In genomic region chr12:76372046-76372445, GRCm38 (mm10) we compare ENCODE assay signal across 9 mouse cellular contexts. TPM values are rescaled to one million over a fixed set of nuclear protein-coding genes. Genes with fewer than 3 reads are reported as not detected.
DNase-seq lines count a peak whose midpoint lies in the region; ATAC-seq and TF ChIP-seq lines count a peak whose summit lies in the region.
"Had no signal": no experiment of that assay in that cellular context is flagged by ENCODE, and none has a peak within 500 bp of the region (broad histone marks: within the 10 kb centered on the region; RNA-seq: fewer than 3 reads in every experiment).

No protein-coding gene starts in this region.

- TF ChIP-seq CTCF in layer of hippocampus, adult 2 months (conservative IDR thresholded peaks at IDR 0.05) = no peak
- TF ChIP-seq CTCF in intestine, postnatal 0 days (IDR thresholded peaks at IDR 0.05; ENCODE audit: low read depth) = no peak

- ATAC-seq in embryonic facial prominence, embryonic 12.5 days (ENCODE audit: insufficient number of reproducible peaks, insufficient read depth, low FRiP score, low TSS enrichment) = no peak
- ATAC-seq in intestine, postnatal 0 days = no peak
- no peak for ATAC-seq in neural tube, embryonic 13.5 days (ENCODE audit: low read depth)

- no peaks in the 10 kb centered on the region for H3K27me3 ChIP-seq in embryonic facial prominence, embryonic 12.5 days
- H3K27me3 ChIP-seq in intestine, postnatal 0 days (replicated peaks; ENCODE audit: control insufficient read depth, insufficient read depth, low read length) = no peaks in the 10 kb centered on the region
- no peaks in the 10 kb centered on the region for H3K27me3 ChIP-seq in neural tube, embryonic 13.5 days

- DNase-seq in layer of hippocampus, adult 2 months (ENCODE audit: low spot score in 2 of 2) = no peak
- no peak for DNase-seq in layer of hippocampus, postnatal 36 days
- DNase-seq in ovary, postnatal 10 days (ENCODE audit: low spot score) = no peak
- DNase-seq in thymus, adult 18-20 months = no peak
- DNase-seq in adrenal gland, adult 18-20 months (ENCODE audit: low spot score in 2 of 2) = no peak
- DNase-seq: adrenal gland, adult 8-10 months had no signal

- peak overlapping the region; percentile 90 for H3K4me3 ChIP-seq in layer of hippocampus, adult 2 months
- H3K4me3 ChIP-seq in embryonic facial prominence, embryonic 12.5 days = peak overlapping the region; percentile 75
- H3K4me3 ChIP-seq in intestine, postnatal 0 days (ENCODE audit: low read depth, low read length) = peak overlapping the region; percentile 97
- H3K4me3 ChIP-seq in neural tube, embryonic 13.5 days = peak overlapping the region; percentile 84

- peak overlapping the region; percentile 81 for H3K4me2 ChIP-seq in embryonic facial prominence, embryonic 12.5 days (replicated peaks)
- peak overlapping the region; percentile 75 for H3K4me2 ChIP-seq in intestine, postnatal 0 days (replicated peaks; ENCODE audit: low read depth)
- H3K4me2 ChIP-seq in neural tube, embryonic 13.5 days = peak overlapping the region; percentile 86

- H3K9me3 ChIP-seq in embryonic facial prominence, embryonic 12.5 days = no peaks in the 10 kb centered on the region
- no peaks in the 10 kb centered on the region for H3K9me3 ChIP-seq in intestine, postnatal 0 days (ENCODE audit: control insufficient read depth)
- no peaks in the 10 kb centered on the region for H3K9me3 ChIP-seq in neural tube, embryonic 13.5 days

- peak overlapping the region; percentile 99 for H3K27ac ChIP-seq in layer of hippocampus, adult 2 months
- no peak overlapping the region for H3K27ac ChIP-seq in embryonic facial prominence, embryonic 12.5 days
- H3K27ac ChIP-seq in intestine, postnatal 0 days (ENCODE audit: low read depth, low read length) = no peak overlapping the region
- no peak overlapping the region for H3K27ac ChIP-seq in neural tube, embryonic 13.5 days (replicated peaks)

- WGBS in embryonic facial prominence, embryonic 12.5 days = 44% methylated on average over 7 of the region's 7 CpGs
- WGBS in intestine, postnatal 0 days = 34% methylated on average over 7 of the region's 7 CpGs
- WGBS in neural tube, embryonic 13.5 days = 43% methylated on average over 7 of the region's 7 CpGs

- H3K9ac ChIP-seq in embryonic facial prominence, embryonic 12.5 days = 0 out of 2 replicates have a peak overlapping the region, but pooled peaks have one; percentile 97
- peak overlapping the region; percentile 96; the same call in 1 of the 2 replicates for H3K9ac ChIP-seq in intestine, postnatal 0 days (ENCODE audit: low read depth, low read length)
- peak overlapping the region; percentile 97; the same call in 1 of the 2 replicates for H3K9ac ChIP-seq in neural tube, embryonic 13.5 days

- no peaks in the 10 kb centered on the region for H3K36me3 ChIP-seq in embryonic facial prominence, embryonic 12.5 days
- no peaks in the 10 kb centered on the region for H3K36me3 ChIP-seq in intestine, postnatal 0 days (ENCODE audit: control insufficient read depth, insufficient read depth)
- H3K36me3 ChIP-seq in neural tube, embryonic 13.5 days = no peaks in the 10 kb centered on the region

- H3K4me1 ChIP-seq in embryonic facial prominence, embryonic 12.5 days = peaks cover 35% of the 10 kb centered on the region
- H3K4me1 ChIP-seq in intestine, postnatal 0 days (replicated peaks; ENCODE audit: control insufficient read depth, insufficient read depth, low read length) = peaks cover 6% of the 10 kb centered on the region; the same call in 1 of the 2 replicates
- H3K4me1 ChIP-seq in neural tube, embryonic 13.5 days (replicated peaks) = peaks cover 42% of the 10 kb centered on the region

RNA-seq across cellular contexts. Expression of gene Zbtb1, which starts 2.0 kb away (rescaled TPM):
- 1 to 10 TPM; 7.2 to 8.3 TPM for total RNA-seq in layer of hippocampus, adult 2 months (2021)
- 1 to 10 TPM; 7.3 to 8.7 TPM for total RNA-seq in layer of hippocampus, postnatal 36 days (2021)
- polyA plus RNA-seq in embryonic facial prominence, embryonic 12.5 days (2016; fragmentation: Nextera tagmentation; extraction: Ambion mirVana) = 11.0 and 11.7 TPM in 2 replicates
- polyA plus RNA-seq in intestine, postnatal 0 days (2015; fragmentation: Nextera tagmentation; extraction: Ambion mirVana) = 3.3 and 3.4 TPM in 2 replicates
- 4.7 and 5.1 TPM in 2 replicates for polyA plus RNA-seq in neural tube, embryonic 13.5 days (2015; fragmentation: Nextera tagmentation; extraction: Ambion mirVana)
- 1 to 10 TPM; 4.1 to 4.7 TPM for total RNA-seq in adrenal gland, adult 18-20 months (2021)

RNA-seq across cellular contexts. Expression of gene Zbtb25, which starts 2.6 kb away (rescaled TPM):
- 10 to 100 TPM; 17.6 to 23.6 TPM for total RNA-seq in layer of hippocampus, adult 2 months (2021)
- 10 to 100 TPM; 15.7 to 22.1 TPM for total RNA-seq in layer of hippocampus, postnatal 36 days (2021)
- polyA plus RNA-seq in embryonic facial prominence, embryonic 12.5 days (2016; fragmentation: Nextera tagmentation; extraction: Ambion mirVana) = 20.6 and 22.4 TPM in 2 replicates
- polyA plus RNA-seq in intestine, postnatal 0 days (2015; fragmentation: Nextera tagmentation; extraction: Ambion mirVana) = 4.3 and 5.2 TPM in 2 replicates
- polyA plus RNA-seq in neural tube, embryonic 13.5 days (2015; fragmentation: Nextera tagmentation; extraction: Ambion mirVana) = 15.6 and 18.2 TPM in 2 replicates
- total RNA-seq in adrenal gland, adult 18-20 months (2021) = 1 to 10 TPM; 5.9 to 6.1 TPM

RNA-seq across cellular contexts. Expression of gene Hspa2, which starts 31.9 kb away (rescaled TPM):
- 100 to 1,000 TPM; 114 to 117 TPM for total RNA-seq in layer of hippocampus, adult 2 months (2021)
- total RNA-seq in layer of hippocampus, postnatal 36 days (2021) = 100 to 1,000 TPM; 109 to 116 TPM
- polyA plus RNA-seq in embryonic facial prominence, embryonic 12.5 days (2016; fragmentation: Nextera tagmentation; extraction: Ambion mirVana) = 4.4 and 5.6 TPM in 2 replicates
- 16.9 and 23.5 TPM in 2 replicates for polyA plus RNA-seq in intestine, postnatal 0 days (2015; fragmentation: Nextera tagmentation; extraction: Ambion mirVana)
- polyA plus RNA-seq in neural tube, embryonic 13.5 days (2015; fragmentation: Nextera tagmentation; extraction: Ambion mirVana) = 4.6 and 6.1 TPM in 2 replicates
- total RNA-seq in adrenal gland, adult 18-20 months (2021) = 10 to 100 TPM; 18.9 to 20.6 TPM

RNA-seq across cellular contexts. Expression of gene Ppp1r36, which starts 45.3 kb away (rescaled TPM):
- total RNA-seq in layer of hippocampus, adult 2 months (2021) = 1 to 10 TPM; 1.9 TPM
- 1 to 10 TPM; 1.7 to 1.8 TPM for total RNA-seq in layer of hippocampus, postnatal 36 days (2021)
- 2.0 and 2.1 TPM in 2 replicates for polyA plus RNA-seq in embryonic facial prominence, embryonic 12.5 days (2016; fragmentation: Nextera tagmentation; extraction: Ambion mirVana)
- polyA plus RNA-seq in intestine, postnatal 0 days (2015; fragmentation: Nextera tagmentation; extraction: Ambion mirVana) = 0.90 and 1.1 TPM in 2 replicates
- polyA plus RNA-seq in neural tube, embryonic 13.5 days (2015; fragmentation: Nextera tagmentation; extraction: Ambion mirVana) = 0.17 and 1.2 TPM in 2 replicates
- total RNA-seq in adrenal gland, adult 18-20 months (2021) = under 1 TPM; 0.27 to 0.32 TPM

RNA-seq across cellular contexts. Expression of gene Akap5, which starts 47.4 kb away (rescaled TPM):
- total RNA-seq in layer of hippocampus, adult 2 months (2021) = 10 to 100 TPM; 61.5 to 63.0 TPM
- total RNA-seq in layer of hippocampus, postnatal 36 days (2021) = 10 to 100 TPM; 56.5 to 58.3 TPM
- polyA plus RNA-seq in embryonic facial prominence, embryonic 12.5 days (2016; fragmentation: Nextera tagmentation; extraction: Ambion mirVana) = 1.9 and 2.3 TPM in 2 replicates
- 0.85 and 1.1 TPM in 2 replicates for polyA plus RNA-seq in intestine, postnatal 0 days (2015; fragmentation: Nextera tagmentation; extraction: Ambion mirVana)
- polyA plus RNA-seq in neural tube, embryonic 13.5 days (2015; fragmentation: Nextera tagmentation; extraction: Ambion mirVana) = 7.4 and 7.6 TPM in 2 replicates
- total RNA-seq in adrenal gland, adult 18-20 months (2021) = under 1 TPM; 0.33 to 0.54 TPM

Comparison
In these comparisons a context has a peak if more than half of its experiments do, and no peak if none do; other contexts are left out.
1. RNA of gene Hspa2, which starts 31.9 kb away (total RNA-seq): 114 to 117 TPM in layer of hippocampus, adult 2 months and 109 to 116 TPM in layer of hippocampus, postnatal 36 days; 18.9 to 20.6 TPM in adrenal gland, adult 18-20 months; every median in the first group is over 4 times any median in the second.
2. Peak in every context shown above with its lines, with median percentiles within 50 percentile points of each other: H3K4me3 ChIP-seq, H3K4me2 ChIP-seq and H3K9ac ChIP-seq.